Mouse (Mus musculus) adrenal gland, adult 8-10 months (tissue): ENCODE measurements at regions not wholly inside any gene's neighbourhood (a gene's known extent, or its start where the extent isn't known, plus 50 kb on each side); places are given as distances from the start of the nearest gene placed in this dataset.

Experiments
- DNase-seq: peaks from one replicate; pipeline ENCODE4 v3.0.0; 2022

DNA sequence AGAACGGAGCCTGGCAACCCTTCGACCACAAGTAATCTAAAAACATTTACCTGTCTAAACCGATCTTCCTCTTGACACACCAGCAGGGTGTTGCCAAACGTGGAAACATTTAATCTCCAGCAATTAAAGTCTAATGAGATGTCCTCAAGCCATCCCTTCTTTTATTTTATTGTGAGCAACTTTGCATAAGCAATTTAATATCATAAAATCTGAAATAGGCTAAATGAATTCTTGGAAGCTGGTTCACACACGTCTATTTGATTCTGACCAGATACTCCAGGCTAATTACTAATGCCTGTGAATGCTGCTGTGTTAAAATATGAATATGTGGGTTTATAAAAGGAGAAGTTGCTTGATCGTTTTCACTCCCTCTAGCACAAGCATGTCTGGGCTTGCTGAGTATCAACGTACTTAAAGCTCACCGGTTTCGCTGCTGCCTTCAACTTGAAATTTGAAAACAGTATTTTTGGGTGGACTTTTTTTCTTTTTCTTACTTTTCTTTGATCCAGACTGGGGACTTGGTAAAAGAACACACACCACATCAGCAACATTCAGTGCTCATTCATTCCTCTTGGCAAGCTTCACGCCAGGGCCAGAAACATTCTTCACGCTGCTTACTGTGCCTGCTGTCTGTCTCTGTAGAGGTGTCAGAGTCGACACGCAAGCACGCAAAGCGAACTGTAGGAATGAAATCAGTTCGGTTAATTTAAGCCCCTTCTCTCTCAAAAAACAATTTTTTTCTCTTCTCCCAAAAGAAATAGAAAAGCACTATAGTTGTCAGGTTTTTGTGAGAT is 194.4 kb downstream of the Npr3 start:
- DNase-seq = no peak

- DNase-seq = no peak
Measured at GRCm38 (mm10) chr15:11701246-11701645, 205.8 kb downstream of the Npr3 start.

GRCm38 (mm10) chr15:11699929-11700328 is 207.2 kb downstream of the Npr3 start:
- DNase-seq = no peak

DNA sequence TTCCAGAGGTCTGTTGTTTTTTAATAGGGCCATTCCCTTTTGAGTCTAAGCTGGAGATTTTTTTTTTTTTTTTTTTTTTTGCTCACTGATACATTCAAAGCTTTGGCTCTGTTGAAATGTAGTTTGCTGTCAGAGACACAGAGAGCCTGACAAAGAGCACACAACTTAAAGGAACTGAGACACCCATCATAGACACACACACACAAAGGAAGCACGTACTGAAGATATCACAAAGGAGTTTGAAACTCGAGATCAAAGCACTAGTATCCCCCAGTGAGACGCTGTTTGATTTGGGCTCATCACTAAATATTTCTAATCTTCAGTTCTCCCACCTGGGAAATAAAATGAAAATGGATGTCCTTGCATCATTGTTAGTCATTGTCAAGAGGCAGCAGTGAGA is 210.0 kb downstream of the Npr3 start:
- no peak for DNase-seq

DNA sequence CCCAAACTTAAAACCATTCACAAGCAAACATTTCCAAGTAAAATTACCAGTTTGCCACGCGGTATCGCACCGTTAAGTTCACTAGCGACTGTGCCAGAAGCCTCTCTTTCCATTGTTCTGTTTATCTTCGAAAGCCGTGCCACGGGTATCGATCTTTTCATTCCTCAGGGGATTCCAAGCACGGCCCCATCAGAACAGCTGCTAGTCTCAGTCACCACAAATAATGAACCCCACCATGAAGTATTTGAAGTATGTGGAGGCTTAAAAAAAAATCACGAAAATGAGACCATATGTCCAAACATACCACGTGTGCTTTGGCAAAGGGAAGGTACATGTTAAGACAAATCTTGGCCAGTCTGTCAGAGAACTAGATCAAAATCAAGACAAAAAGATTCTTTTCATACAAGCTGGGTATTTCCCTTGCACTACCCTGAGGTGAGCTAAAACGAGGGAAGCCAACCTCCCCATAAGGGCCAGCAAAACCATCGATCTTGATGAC is 213.3 kb downstream of the Npr3 start:
- DNase-seq = no peak

DNA sequence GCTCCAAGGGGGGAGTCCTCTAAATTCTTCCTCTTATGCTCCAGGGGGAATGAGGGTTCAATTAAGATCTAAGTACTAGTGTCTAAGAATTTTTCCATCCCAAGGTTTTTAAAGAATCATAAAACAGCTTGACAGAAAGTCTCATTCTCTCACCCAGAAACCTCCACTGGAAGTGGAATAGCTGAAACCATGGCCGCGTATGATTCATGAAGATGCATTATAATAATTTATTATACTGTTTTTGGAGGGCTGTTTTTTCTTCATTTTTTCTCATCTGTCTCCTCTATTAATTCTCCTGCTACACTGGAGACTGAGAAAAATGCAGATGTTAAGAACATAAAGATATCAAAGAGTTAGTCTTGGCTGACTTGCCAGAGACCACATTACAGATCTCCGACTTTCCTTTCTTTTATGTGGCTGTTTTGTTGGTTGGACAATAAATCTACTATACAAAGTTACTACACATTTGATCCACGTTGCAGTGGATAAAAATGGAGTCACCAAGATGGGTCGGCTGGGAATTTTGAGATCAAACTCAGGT is 242.2 kb downstream of the Npr3 start:
- DNase-seq = no peak

- no peak for DNase-seq
Measured at GRCm38 (mm10) chr15:11655168-11655567, 251.9 kb downstream of the Npr3 start.

GRCm38 (mm10) chr15:11646241-11646640 is 246.8 kb upstream of the Tars start:
- no peak for DNase-seq

DNA sequence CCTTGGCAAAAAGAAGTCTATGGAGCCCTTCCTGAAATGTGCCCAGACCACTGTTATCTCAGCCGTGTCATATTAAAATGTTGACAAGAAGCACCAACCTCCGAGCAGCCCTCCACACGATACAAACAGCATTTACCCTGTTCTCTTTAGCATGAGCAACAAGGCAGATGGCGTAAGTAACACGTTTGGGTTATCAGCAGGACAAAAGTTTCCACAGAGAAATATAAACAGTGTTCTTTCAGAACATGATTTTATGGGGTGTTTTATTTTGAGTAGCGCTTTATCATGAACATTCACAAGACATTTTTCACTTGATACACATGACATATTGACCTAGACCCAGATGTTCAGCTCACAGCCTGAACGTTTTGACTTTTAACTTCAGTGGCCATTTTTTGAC is 245.3 kb upstream of the Tars start:
- no peak for DNase-seq

DNA sequence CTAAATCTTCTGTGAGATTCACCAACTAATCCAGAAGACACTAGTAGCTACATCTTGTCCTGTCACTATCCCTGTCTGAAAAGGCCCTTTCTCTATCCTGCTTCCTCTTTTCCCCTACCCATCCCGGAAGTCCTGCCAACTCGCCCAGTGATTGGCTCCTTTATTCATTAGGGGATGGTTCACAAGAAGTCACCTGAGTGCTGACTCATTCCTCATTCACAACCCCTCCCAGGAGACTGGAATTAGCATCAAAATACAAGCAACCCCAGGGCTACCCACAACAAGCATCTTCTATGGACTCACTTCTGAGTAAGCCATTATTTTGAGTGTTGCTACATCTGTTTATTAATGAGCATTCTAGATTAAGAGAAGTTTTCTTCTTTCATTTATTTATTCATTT is 231.2 kb upstream of the Tars start:
- no peak for DNase-seq

DNA sequence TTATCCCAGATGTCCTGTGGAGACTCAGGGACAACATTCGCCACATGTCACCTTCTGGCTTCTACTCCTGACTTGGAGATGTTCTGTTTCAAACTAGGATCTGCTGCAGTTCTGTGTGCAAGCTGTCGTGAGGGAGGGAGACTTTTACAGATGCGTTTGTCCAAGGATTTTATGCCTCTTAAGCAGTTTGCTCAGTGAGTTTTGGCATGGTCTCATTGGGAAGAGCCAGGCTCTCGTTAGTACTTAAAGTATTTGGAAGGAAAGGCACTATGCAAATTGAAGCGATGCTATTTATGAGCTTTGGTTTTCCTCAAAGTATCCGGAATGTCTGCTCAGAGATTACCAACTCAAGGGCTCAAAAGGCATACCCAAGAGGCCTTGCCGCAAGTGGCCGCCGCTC is 227.0 kb upstream of the Tars start:
- no peak for DNase-seq

GRCm38 (mm10) chr15:11612416-11612815 is 213.0 kb upstream of the Tars start:
- no peak for DNase-seq

- DNase-seq = no peak
Measured at GRCm38 (mm10) chr15:11610043-11610670, 210.7 kb upstream of the Tars start.

- DNase-seq = no peak
Measured at GRCm38 (mm10) chr15:11607489-11607888, 208.0 kb upstream of the Tars start.

DNA sequence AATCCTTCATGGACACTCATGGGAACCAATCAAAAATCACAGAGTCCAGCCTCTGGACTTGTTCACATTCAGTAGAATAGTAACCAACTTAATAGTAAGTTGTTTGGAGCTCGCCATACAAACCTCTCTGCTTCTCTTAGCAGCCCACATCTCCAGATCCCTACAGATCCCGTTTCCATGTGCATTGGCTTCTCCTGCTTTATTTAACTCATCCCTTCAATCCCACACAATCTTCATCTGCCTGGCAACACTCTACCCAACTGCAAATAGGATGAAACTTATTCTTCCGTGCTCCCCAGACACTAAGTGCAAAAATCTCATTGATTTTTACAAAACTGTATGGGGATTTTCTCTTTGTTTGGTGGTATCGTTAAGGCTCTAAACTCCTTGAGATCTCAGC is 206.2 kb upstream of the Tars start:
- DNase-seq = no peak

DNA sequence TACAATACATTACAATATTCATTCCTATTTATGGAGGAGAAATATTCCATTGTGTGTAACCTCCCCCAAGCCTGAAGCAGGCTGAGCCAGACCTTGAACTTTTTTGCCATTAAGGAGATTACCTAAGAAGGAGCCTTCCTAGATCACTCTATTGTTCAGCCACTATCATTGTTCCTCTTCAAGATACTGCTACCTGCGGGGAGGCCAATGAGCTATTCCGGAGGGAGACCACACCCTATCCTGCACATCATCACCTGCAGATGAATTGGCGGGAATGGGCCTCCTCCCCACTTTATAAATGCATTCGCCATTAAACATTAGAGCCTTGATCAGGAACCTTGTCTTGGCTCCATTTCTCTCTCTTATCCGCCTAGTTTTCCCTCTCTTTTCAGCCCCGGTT is 197.6 kb upstream of the Tars start:
- no peak for DNase-seq

DNA sequence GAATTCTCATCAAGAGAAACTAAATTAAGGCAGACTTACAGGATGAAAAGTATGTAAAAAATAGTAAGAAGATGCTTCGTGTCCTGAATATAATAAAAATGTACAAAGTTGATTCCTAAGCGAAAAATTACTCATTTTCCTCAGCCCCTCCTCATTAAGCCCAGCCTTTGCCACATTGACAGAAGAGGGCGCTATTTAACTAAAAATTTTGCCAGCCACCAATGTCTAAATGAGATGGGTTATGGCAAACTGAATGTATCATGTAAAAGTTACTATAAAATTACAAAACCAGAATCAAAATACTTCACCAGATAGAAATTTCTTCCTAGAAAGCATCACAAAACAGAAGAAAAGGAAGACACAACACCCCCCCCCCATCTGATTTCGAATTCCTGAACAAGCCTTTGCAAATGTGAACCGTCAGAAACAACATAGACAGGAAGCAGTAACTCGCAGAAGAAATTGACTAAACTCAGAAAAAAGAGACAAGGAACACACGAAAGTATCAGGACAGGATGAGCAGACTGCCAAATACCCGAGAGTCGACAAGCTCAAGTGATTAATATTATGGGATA is 191.2 kb upstream of the Tars start:
- no peak for DNase-seq

DNA sequence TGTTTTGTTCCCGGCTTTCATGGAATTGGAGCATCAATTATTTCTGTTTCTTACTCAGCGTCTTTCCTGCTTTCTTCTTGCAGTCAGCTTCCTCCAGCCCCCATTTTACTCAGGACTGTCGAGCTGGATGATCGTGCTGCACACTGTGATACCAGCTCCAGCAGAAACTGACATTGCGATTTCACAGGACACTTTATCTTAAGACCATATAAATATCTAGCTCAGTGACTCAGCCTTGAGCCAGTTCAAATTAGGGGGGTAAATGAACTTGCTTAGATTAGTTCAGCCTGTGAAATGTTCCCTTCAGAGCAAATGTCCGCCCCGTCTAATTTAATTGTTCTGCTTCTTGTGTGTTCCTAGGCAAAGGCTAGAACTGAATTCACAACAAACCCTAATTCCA is 190.3 kb upstream of the Tars start:
- DNase-seq = no peak

DNA sequence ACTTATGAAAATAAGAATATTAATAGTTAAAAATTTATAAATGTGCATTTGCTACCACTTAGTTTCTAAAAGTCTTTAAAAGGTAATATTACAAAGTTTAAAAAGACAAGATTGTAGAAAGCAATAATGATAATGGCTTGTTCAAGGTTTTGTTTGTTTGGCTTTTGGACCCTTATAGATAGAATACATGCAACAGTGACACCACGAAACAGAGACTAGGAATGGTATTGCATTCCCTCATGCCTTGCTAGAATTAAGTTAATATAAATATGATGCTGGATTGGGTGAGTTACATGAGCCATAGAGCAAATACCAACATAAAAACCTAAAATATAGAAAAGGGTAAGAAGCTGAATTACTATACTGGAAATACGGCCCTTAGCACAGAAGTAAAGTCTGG is 186.9 kb upstream of the Tars start:
- DNase-seq = no peak

DNA sequence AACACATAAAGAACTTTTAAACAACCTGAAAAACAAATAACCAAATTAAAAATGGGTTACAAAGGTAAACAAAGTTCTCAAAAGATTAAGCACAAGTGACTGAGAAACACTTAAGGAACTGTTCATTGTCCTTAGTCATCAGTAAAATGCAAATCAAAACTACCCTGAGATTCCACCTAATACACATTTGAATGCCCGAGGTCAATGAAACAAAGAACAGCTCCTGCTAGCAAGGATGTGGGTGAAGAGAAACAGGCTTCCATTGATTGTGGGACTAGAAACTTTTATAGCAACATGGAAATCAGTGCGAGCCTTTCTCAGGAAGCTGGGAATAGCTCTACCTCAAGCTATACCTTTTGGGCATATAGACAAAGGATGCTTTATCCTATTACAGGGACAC is 184.7 kb upstream of the Tars start:
- DNase-seq = no peak

DNA sequence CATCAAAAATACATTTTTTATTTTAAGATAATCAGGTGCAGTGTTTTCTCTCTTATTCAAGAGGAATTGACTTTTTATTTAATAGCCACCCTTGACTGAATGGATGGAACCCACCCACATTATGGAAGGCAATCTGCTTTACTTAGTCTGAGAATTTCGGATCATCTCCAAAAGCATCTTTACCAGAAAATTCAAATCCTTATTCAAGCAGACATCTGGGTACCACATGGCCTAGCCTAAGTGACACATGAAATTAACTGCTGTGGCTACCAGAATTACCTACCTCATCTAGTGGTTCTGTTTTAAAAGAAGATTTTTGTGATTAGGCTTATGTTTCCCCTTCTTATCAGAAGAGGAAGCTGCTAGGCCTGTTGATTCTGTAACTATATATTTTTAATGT is 178.9 kb upstream of the Tars start:
- no peak for DNase-seq

DNA sequence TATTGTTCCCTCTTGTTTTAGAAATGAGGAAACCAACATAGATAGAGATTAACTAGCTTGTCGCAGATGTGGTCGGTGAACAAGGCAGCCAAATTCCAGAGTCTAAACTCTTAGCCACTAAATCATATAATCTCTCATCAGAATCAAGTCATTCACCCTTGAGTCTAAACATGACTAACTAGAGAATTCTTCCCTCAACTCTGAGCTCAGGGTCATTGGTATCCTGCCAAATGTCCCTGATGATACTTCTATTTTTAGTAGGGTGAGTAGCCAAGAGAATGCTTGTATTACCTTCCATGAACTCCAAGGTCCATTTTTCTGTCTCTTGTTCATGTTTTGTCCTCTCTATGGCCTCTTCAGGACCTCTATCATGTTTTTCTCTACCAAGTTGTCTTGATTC is 174.9 kb upstream of the Tars start:
- DNase-seq = peak; percentile 67

DNA sequence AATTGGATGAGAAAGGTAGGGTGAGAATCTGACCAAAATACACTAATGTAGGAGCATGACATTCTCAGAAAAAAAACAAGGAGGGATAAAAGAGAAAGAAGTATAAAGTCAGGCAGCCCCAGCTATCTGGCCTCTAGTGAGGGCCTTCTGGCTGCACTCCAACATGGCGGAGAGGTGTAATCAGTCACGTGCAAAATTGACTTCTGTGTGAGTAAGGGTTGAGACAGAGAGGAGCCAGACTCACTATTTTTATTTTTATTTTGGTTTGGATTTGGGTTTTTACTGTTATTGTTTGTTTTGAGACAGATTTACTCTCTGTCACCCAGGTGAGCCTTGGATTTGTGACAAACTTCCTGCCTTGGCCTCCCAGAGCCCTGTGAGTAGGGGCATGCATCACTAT is 174.0 kb upstream of the Tars start:
- peak; percentile 17 for DNase-seq

DNA sequence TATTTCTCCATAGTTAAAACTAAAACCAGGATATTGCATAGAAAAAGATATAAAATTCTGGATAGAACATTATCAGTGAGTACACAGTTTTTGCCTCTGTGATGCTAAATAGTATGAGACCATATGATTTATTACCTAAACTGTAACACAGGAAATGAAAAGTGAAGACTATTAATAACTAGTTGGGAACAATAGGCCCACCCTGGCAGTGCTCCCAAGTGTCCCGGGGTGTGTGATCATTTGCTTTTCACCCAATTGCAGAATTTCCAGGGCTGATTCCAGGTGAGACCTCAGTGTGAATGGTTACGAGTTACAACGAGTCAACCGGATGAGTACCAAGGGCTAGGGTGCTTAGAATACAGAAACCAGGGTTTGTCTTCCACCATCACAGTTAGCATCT is 172.6 kb upstream of the Tars start:
- DNase-seq = no peak
